Mouse (Mus musculus): ENCODE measurements around the gene Dock6. TPM values are rescaled to one million over a fixed set of nuclear protein-coding genes. Genes with fewer than 3 reads are reported as not detected.
A peak's percentile ranks its signal among the peaks of the same experiment; 100 is the strongest.

Dock6 gene
- 3.3 and 5.0 TPM in 2 replicates for total RNA-seq (2012; rRNA removed)
- 10 to 100 TPM in 1 of 2 experiments, not detected in 1; 21.3 TPM for polyA plus RNA-seq (2012; ENCODE audit: insufficient read depth in 1 of 2, insufficient read length in 2 of 2, low read depth in 1 of 2, low replicate concordance in 2 of 2, missing spikeins in 1 of 2)

GRCm38 (mm10) chr9:21852128-21853091, at the start of gene Dock6:
Dock6 (minus strand) TSS chr9:21852635.
- TF ChIP-seq BHLHE40 (IDR thresholded peaks at IDR 0.05; ENCODE audit: borderline replicate concordance, low read depth, low read length) = no peak
- TF ChIP-seq POLR2AphosphoS5 (IDR thresholded peaks at IDR 0.05; ENCODE audit: borderline replicate concordance, low read depth, low read length) = no peak
- peak; percentile 87 to 99; a peak in 3 of 4 replicates for TF ChIP-seq POLR2A (IDR thresholded peaks at IDR 0.05; ENCODE audit: control insufficient read depth in 1 of 2, insufficient read depth in 1 of 2, low read depth in 1 of 2, low read length in 2 of 2, poor library complexity in 1 of 2)
- TF ChIP-seq HCFC1 (IDR thresholded peaks at IDR 0.05; ENCODE audit: low read depth, low read length) = 0 out of 2 replicates have a peak, but pooled peaks have one; percentile 55
- TF ChIP-seq UBTF (IDR thresholded peaks at IDR 0.05; ENCODE audit: borderline replicate concordance, insufficient read depth, low read depth, low read length) = peak; percentile 66; the same call in 1 of the 2 replicates
- TF ChIP-seq SIN3A (IDR thresholded peaks at IDR 0.05; ENCODE audit: low read length) = peak; percentile 58; the same call in 1 of the 2 replicates
- TF ChIP-seq ELF1 (IDR thresholded peaks at IDR 0.05; ENCODE audit: low read depth, low read length) = peak; percentile 14; the same call in 1 of the 2 replicates
- TF ChIP-seq MXI1 (IDR thresholded peaks at IDR 0.05; ENCODE audit: low read depth, low read length) = peak; percentile 61
- TF ChIP-seq USF2 (IDR thresholded peaks at IDR 0.05; ENCODE audit: borderline replicate concordance in 1 of 2, insufficient read depth in 1 of 2, low read depth in 1 of 2, low read length in 2 of 2) = no peak
- TF ChIP-seq POLR2AphosphoS2 (IDR thresholded peaks at IDR 0.05; ENCODE audit: low read length) = peak; percentile 60; the same call in 1 of the 2 replicates
- TF ChIP-seq TCF12 (IDR thresholded peaks at IDR 0.05; ENCODE audit: low read depth, low read length) = peak; percentile 46; the same call in 1 of the 2 replicates
- TF ChIP-seq NELFE (IDR thresholded peaks at IDR 0.05; ENCODE audit: low read depth, low read length) = peak; percentile 93
- TF ChIP-seq ZMIZ1 (IDR thresholded peaks at IDR 0.05; ENCODE audit: low read depth, low read length) = peak; percentile 95
- no peak for TF ChIP-seq ETS1 (IDR thresholded peaks at IDR 0.05; ENCODE audit: low read depth, low read length)
- TF ChIP-seq MAFK (IDR thresholded peaks at IDR 0.05; ENCODE audit: borderline replicate concordance, low read depth, low read length) = no peak
- no peak for TF ChIP-seq MEF2A (IDR thresholded peaks at IDR 0.05; ENCODE audit: extremely low read depth, insufficient replicate concordance, low read depth, low read length, poor library complexity, severe bottlenecking)
- TF ChIP-seq RAD21 (IDR thresholded peaks at IDR 0.05; ENCODE audit: low read depth, low read length) = no peak
- peak; percentile 55; the same call in 1 of the 2 replicates for TF ChIP-seq GATA1 (IDR thresholded peaks at IDR 0.05; ENCODE audit: low read depth, low read length)
- peak; percentile 74 for TF ChIP-seq NRF1 (IDR thresholded peaks at IDR 0.05; ENCODE audit: insufficient read depth, low read depth, low read length, poor library complexity, severe bottlenecking)
- TF ChIP-seq USF1 (IDR thresholded peaks at IDR 0.05; ENCODE audit: low read depth, low read length) = no peak; the same call in 1 of the 2 replicates
- H3K9me3 ChIP-seq (replicated peaks; ENCODE audit: insufficient read depth, low read length) = no peaks in the 10 kb centered on the region
- H3K4me1 ChIP-seq (ENCODE audit: control insufficient read depth in 1 of 2, insufficient read depth in 2 of 2, low read length in 2 of 2) = no peaks in the 10 kb centered on the region
- H3K79me2 ChIP-seq (ENCODE audit: control insufficient read depth, insufficient read depth, low read length, poor library complexity) = no peaks in the 10 kb centered on the region; the same call in 1 of the 2 replicates
- peak within 1 kb of the TSS; percentile 65 to 93 for H3K4me3 ChIP-seq (ENCODE audit: control insufficient read depth in 1 of 2, insufficient read depth in 1 of 2, low read depth in 2 of 2, low read length in 2 of 2)
- H3K27me3 ChIP-seq (ENCODE audit: control insufficient read depth in 1 of 2, insufficient read depth in 2 of 2, low read length in 2 of 2) = peaks cover 3 to 8% of the 10 kb centered on the region in 2 experiments; a peak in 3 of 4 replicates
- H3K9ac ChIP-seq (ENCODE audit: control insufficient read depth, low read depth, low read length, poor library complexity, severe bottlenecking) = peak within 1 kb of the TSS; percentile 72
- H3K27ac ChIP-seq (ENCODE audit: control insufficient read depth, low read depth, low read length) = no peak within 1 kb of the TSS
- peaks cover 0 to 3% of the 10 kb centered on the region in 2 experiments; a peak in 1 of 4 replicates for H3K36me3 ChIP-seq (ENCODE audit: control insufficient read depth in 1 of 2, insufficient read depth in 2 of 2, low read length in 2 of 2)
- peak; percentile 97 for DNase-seq (ENCODE audit: low read depth, low spot score)
